Mouse (Mus musculus): ENCODE measurements around the gene Gck.

Gck gene

GRCm38 (mm10) chr11:5949586-5950352, at the start of gene Gck:
Gene Gck (minus strand): TSS chr11:5950081.
- DNase-seq (ENCODE audit: low read depth, low spot score) = peak; percentile 55

- no peak for DNase-seq (ENCODE audit: low read depth, low spot score)
These were observed 48.6 kb upstream of the Gck start for GRCm38 (mm10) chr11:5998472-5998871.

DNA sequence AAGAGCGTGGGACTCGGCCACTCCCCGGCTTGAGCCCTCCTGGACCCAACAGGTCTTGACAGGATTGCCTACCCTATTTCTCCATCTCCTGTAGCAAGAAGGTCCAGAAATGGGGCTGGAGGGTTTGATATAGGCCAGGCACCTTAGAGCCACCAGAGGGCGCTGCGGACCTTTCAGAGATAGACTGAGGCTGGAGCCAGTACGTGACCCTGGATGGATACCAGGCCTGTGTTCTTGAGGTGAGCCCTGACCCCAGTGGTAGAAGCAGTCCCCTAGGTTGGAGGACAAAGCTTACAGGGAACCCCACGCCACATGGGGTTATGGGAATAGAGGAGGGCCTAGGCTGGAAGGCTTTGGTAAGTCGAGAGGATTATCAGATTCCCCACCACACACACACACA, 46.1 kb upstream of the Gck start:
- DNase-seq (ENCODE audit: low read depth, low spot score) = peak; percentile 83

DNA sequence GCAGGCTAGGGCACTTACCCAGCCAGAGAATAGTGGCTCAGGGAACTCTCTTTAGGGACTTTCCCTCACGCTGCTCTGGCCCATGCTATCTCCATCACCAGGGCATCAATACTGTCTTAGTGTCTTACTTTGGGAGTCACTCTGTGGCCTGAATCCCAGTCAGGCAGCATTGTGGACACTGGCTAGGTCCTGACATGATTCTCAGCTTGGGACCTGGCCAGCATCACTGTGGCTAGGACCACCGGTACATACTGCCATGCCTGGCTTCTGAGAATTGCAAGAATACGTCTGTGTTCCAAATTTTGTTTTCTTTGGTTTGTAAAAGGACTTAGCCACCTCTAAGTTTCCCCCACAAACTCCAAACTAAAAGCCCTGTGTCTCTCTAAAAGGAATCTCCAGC, 45.0 kb upstream of the Gck start:
- no peak for DNase-seq (ENCODE audit: low read depth, low spot score)

DNA sequence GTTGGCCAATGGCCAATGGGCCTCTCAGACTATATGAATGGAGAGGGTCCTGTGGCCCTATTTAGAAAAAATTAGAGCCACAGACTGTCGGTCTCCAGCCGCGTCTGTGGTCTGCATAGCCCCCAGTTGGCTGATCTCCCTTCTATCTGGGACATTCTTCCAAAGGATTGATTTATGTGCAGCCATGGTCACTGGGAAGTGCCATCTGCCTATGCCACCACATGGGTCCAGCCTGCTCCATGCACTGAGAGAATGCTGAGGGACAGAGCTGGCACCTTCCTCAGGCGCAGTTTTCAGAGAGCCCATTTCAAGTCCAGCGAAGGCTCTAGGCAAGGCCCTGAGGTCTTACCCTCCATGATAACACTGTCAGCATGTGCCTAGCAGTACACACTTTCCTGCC, 44.3 kb upstream of the Gck start:
- no peak for DNase-seq (ENCODE audit: low read depth, low spot score)

DNA sequence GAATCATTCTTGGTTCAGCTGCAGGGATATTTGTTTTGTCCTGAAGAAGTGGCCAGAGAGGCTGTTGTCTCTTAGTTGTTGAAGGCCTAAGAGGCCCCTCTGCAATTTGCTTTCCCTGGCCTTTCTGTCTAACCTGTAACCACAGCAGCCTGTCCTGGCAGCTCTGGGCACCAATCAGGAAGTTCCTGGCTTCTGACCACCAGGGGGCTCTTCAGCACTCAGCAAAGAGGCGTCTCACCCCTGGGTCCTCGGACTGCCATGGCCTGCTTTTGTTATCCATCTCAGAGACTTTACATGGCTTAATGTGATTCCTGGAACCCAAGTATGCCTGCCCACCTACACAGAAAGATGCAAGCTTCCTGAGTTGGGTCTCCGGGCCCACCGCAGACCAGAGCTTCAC, 41.0 kb upstream of the Gck start:
- DNase-seq (ENCODE audit: low read depth, low spot score) = peak; percentile 81

DNA sequence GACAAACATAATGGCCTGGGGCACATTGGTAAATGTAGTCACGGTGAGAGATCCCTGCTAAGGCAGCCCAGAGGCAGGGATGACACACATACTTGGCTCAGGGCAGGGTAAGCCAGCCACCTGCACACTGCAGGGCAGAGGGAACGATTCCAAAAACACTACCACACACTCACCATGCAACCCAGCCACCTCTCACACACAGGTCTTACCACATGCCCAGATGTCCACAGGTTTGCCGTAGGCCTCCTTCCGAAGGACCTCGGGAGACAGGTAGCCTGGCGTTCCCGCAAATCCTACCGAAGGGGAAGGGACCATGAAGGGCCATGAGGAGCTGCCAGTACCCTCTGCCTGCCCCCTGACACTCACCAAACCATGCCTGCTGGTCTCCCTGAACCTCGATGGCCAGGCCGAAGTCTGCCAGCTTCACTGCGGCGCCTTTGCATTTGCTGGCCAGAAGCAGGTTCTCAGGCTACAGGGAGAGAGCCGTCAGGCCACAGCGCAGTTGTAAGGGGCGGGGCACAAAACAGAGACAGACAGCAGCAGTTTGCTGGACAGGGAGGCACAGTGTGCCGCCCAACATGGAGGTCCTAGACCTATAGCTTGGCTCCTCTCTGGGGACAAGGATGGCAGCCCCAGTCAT, 40.2 kb upstream of the Gck start:
- DNase-seq (ENCODE audit: low read depth, low spot score) = no peak

DNA sequence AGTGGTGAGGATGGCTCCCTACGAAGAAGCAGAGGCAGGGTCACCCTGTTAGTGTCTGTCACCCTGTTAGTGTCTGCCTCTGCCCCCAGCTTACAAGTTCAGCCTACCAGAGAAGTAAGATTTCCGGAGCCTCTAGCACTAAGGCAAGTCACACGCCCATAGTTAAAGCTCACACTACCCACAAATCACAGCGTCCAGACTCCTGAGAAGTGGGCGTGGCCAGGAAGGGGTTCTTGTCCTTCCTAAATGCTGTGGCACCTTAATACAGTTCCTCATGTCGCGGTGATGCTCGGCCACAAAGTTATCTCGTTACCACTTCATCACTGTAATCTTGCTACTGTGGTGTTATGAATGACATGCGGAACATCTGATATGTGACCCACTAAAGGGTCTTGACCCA, 38.2 kb upstream of the Gck start:
- peak; percentile 79 for DNase-seq (ENCODE audit: low read depth, low spot score)

GRCm38 (mm10) chr11:5983629-5984028, 33.7 kb upstream of the Gck start:
- DNase-seq (ENCODE audit: low read depth, low spot score) = no peak

DNA sequence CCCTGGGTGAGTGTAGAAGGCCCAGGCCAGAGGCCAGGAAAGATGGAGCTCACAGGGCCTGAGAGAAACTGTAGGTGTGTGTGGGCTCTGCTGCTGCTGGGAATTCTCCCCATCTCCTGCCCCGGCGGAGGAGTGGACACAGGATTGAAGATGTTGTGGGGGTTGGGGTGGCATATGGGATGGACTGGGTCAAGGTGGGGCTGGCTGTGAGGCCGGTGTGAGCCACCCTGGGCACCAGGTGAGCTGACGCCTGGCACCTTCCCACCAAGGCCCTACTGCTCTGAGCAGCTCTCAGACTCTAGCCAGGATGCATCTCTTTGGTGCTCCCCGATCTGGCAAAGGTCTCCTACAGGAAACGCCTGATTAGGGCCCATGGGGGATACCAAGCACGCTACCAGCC, 31.4 kb upstream of the Gck start:
- DNase-seq (ENCODE audit: low read depth, low spot score) = no peak

- DNase-seq (ENCODE audit: low read depth, low spot score) = no peak
These were observed 30.7 kb upstream of the Gck start for GRCm38 (mm10) chr11:5980561-5980960.

GRCm38 (mm10) chr11:5980108-5980507, 30.2 kb upstream of the Gck start:
- no peak for DNase-seq (ENCODE audit: low read depth, low spot score)

- no peak for DNase-seq (ENCODE audit: low read depth, low spot score)
These were observed 29.2 kb upstream of the Gck start for GRCm38 (mm10) chr11:5979088-5979487.

- no peak for DNase-seq (ENCODE audit: low read depth, low spot score)
These were observed 26.2 kb upstream of the Gck start for GRCm38 (mm10) chr11:5976106-5976505.

- DNase-seq (ENCODE audit: low read depth, low spot score) = no peak
These were observed 25.2 kb upstream of the Gck start for GRCm38 (mm10) chr11:5975068-5975467.

- DNase-seq (ENCODE audit: low read depth, low spot score) = no peak
These were observed 24.2 kb upstream of the Gck start for GRCm38 (mm10) chr11:5974053-5974452.

GRCm38 (mm10) chr11:5973151-5973550, 23.3 kb upstream of the Gck start:
- peak; percentile 73 for DNase-seq (ENCODE audit: low read depth, low spot score)

DNA sequence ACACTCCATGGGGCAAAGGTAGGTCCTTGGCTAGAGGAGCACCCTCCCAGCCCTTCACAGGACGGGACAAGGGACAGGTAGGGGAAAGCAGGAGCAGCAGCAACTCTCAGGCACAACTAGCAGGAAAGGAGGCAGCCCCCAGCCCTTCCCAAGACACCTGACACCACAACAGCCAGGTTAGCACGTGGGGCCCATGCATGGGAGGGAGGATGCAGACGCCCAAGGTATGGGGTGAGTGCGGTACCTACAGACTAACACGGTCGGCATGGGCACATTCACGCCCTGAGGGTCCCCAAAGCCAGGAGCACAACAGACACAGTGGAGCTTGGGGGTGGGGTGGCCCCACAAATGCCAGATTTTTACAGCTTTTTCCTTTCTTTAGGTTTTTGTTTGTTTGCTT, 21.3 kb upstream of the Gck start:
- no peak for DNase-seq (ENCODE audit: low read depth, low spot score)

- DNase-seq (ENCODE audit: low read depth, low spot score) = peak; percentile 23
These were observed 18.3 kb upstream of the Gck start for GRCm38 (mm10) chr11:5968223-5968622.

DNA sequence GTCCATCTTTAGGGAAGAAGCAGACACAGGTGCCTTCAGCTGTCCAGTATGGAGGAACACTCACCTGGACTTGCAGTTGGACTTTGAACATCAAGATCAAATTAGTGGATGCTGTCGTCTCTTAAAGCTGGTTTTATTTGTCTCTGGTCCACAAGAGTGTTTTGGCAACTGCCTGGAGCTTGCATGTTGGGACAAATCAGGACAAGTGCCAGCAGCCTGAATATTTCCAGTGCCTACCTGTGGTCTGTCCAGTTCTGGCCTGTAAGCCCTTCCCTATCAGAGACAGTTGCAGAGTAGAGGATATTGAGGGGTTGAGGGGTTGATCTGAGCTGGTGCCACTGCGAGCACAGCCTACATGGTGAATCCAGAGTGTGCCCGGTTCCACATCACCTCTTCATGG, 16.9 kb upstream of the Gck start:
- no peak for DNase-seq (ENCODE audit: low read depth, low spot score)

DNA sequence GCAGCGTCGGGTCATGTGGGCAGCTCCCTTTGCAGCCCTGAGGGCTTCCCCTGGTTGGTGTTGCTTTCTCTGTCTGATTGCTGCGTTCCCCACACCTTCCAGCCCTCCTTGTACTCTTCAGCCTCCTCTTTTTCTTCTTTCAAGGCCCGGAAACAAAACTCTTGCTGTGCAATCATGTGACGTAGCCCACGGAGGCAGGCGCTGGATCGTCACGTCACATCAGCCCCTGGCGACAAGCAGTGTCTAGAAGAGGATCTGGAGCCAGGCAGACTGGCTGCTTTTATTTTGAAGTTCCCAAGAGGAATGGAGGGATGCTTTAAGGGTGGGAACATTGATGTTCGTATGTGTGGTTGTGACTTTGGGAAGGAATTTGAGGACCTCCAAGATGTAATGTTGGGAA, 16.0 kb upstream of the Gck start:
- DNase-seq (ENCODE audit: low read depth, low spot score) = peak; percentile 25

GRCm38 (mm10) chr11:5960051-5960450, 10.2 kb upstream of the Gck start:
- DNase-seq (ENCODE audit: low read depth, low spot score) = no peak

- DNase-seq (ENCODE audit: low read depth, low spot score) = peak; percentile 95
These were observed 5.8 kb upstream of the Gck start, which contains the start of gene Ykt6 for GRCm38 (mm10) chr11:5955546-5956276. Gene Ykt6 (plus strand): TSS chr11:5955693.

Data from R1 (cell line).